Mouse (Mus musculus): ENCODE measurements around the gene Wsb2. TPM values are rescaled to one million over a fixed set of nuclear protein-coding genes. Genes with fewer than 3 reads are reported as not detected.
A peak's percentile ranks its signal among the peaks of the same experiment; 100 is the strongest.

The Wsb2 gene
- polyA plus RNA-seq, 1 experiment from 2014 or later: 92.6 TPM

DNA sequence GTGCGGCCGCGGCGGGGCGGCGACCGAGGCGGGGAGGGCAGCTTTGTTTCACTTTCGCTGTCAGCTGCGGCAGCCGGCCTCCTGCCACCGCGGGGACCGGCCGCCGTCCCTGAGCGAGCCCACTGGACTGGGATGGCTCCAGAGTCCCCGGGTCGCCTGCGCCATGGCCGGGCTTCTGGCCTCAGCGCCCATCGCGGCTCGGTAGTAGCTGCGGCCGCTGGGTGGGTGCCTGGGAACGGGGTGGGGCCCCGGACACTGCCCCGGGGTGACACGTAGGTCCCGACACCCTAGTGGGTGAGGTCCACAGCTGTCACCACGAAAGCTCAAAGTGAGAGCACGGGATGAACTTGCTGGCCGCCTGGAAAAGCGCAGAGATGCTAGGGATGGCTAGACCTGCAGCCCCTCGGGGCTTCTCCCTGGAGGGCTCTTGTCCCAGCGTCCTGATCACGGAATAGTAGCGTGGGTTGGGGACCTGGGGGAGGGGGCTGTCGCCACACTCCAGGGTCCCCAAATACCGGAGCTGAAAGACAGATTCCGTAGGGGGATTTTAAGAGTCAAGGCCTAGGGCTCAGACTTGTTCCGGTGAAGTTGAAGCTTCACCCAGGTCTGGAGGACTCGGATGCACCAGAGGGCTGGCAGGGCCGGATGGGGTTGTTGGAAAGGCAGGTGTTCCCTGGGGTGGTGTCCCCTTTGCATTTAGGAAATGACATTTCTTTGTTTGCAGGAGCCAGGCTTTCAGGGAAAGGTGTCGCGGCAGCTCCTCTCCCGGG, 559 bp downstream of the Wsb2 start:
- Histone ChIP-seq H3K9me3 (ENCODE audit: control insufficient read depth, low read length) (no peaks in the 10 kb centered on the region), H3K27me3 (ENCODE audit: control insufficient read depth, insufficient read depth, low read length) (no peaks in the 10 kb centered on the region), H3K4me2 (ENCODE audit: low read length) (peak overlapping the region; percentile 88), H3K27ac (replicated peaks in 1 of 2; ENCODE audit: control insufficient read depth in 1 of 2, insufficient read depth in 1 of 2, low read depth in 2 of 2, low read length in 2 of 2) (peak overlapping the region; percentile 91 to 97), H3K9ac (ENCODE audit: low read length) (peak overlapping the region; percentile 97), H3K4me1 (ENCODE audit: control insufficient read depth in 2 of 2, insufficient read depth in 2 of 2, low read length in 2 of 2) (peaks cover 30 to 55% of the 10 kb centered on the region in 2 experiments), H3K4me3 (ENCODE audit: control insufficient read depth in 1 of 2, insufficient read depth in 1 of 2, low read depth in 1 of 2, low read length in 2 of 2) (peak overlapping the region; percentile 94 to 97), H3K36me3 (ENCODE audit: control insufficient read depth, insufficient read depth, low read length) (peaks cover 13% of the 10 kb centered on the region)
- ATAC-seq (ENCODE audit: insufficient number of reproducible peaks, insufficient read depth, low FRiP score, low read depth): peak; percentile 19
- under 1% methylated on average over 49 of the region's 49 CpGs for WGBS

DNA sequence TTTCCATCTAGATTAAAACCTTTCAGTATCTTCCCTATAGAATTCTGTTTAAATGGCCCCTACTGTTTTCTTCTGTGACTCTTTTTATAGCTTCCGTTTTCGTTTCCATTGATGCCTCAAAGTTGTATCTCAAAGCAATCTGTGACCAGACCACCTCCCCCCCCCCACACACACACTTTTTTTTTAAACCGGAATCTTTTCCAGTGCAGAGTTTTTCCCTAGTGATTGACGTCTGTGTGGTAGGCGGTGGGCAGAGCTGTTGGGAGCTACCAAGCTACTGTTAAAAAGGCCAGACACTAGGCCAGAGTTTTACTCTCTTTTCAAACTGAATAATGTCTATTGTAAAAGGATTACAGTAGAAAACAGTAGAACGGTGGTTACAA, 1.1 kb downstream of the Wsb2 start:
- ATAC-seq (ENCODE audit: insufficient number of reproducible peaks, insufficient read depth, low FRiP score, low read depth): no peak
- peak overlapping the region; percentile 91 to 97 for H3K27ac ChIP-seq (replicated peaks in 1 of 2; ENCODE audit: control insufficient read depth in 1 of 2, insufficient read depth in 1 of 2, low read depth in 2 of 2, low read length in 2 of 2)
- H3K4me3 ChIP-seq (ENCODE audit: control insufficient read depth in 1 of 2, insufficient read depth in 1 of 2, low read depth in 1 of 2, low read length in 2 of 2): peak overlapping the region; percentile 94 to 97
- peak overlapping the region; percentile 88 for H3K4me2 ChIP-seq (ENCODE audit: low read length)
- H3K27me3 ChIP-seq (ENCODE audit: control insufficient read depth, insufficient read depth, low read length): no peaks in the 10 kb centered on the region
- H3K4me1 ChIP-seq (ENCODE audit: control insufficient read depth in 2 of 2, insufficient read depth in 2 of 2, low read length in 2 of 2): peaks cover 36 to 61% of the 10 kb centered on the region in 2 experiments
- H3K9me3 ChIP-seq (ENCODE audit: control insufficient read depth, low read length): no peaks in the 10 kb centered on the region
- 6% methylated on average over 6 of the region's 6 CpGs for WGBS
- H3K9ac ChIP-seq (ENCODE audit: low read length): peak overlapping the region; percentile 97
- H3K36me3 ChIP-seq (ENCODE audit: control insufficient read depth, insufficient read depth, low read length): peaks cover 10% of the 10 kb centered on the region

DNA sequence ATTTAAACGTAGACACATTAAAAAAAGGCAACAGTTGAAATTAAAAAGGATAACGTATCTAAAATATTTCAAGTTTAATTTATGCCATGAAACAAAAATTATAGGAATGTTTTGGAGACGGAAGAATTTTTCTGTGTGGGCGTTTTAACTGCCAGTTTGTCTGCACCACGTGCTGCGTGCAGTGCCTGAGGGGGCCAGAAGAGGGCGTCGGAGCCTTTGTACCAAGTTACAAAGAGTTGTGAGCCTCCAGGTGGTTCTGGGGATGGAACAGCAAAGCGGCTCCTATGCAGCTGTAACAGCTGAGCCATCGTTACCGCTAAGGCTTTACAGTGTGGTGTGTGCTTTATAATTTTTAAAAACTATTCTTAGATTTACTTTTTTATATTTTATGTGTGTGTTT, 1.6 kb downstream of the Wsb2 start:
- 0 out of 4 replicates have a peak overlapping the region, but pooled peaks of 1 of the 2 experiments have one; percentile 90 for H3K27ac ChIP-seq (replicated peaks in 1 of 2; ENCODE audit: control insufficient read depth in 1 of 2, insufficient read depth in 1 of 2, low read depth in 2 of 2, low read length in 2 of 2)
- no peaks in the 10 kb centered on the region for H3K27me3 ChIP-seq (ENCODE audit: control insufficient read depth, insufficient read depth, low read length)
- ATAC-seq (ENCODE audit: insufficient number of reproducible peaks, insufficient read depth, low FRiP score, low read depth): no peak
- peak overlapping the region; percentile 88 for H3K4me2 ChIP-seq (ENCODE audit: low read length)
- peaks cover 41 to 66% of the 10 kb centered on the region in 2 experiments for H3K4me1 ChIP-seq (ENCODE audit: control insufficient read depth in 2 of 2, insufficient read depth in 2 of 2, low read length in 2 of 2)
- WGBS: 43% methylated on average over 11 of the region's 11 CpGs
- no peaks in the 10 kb centered on the region for H3K9me3 ChIP-seq (ENCODE audit: control insufficient read depth, low read length)
- no peak overlapping the region for H3K9ac ChIP-seq (ENCODE audit: low read length)
- peaks cover 12% of the 10 kb centered on the region for H3K36me3 ChIP-seq (ENCODE audit: control insufficient read depth, insufficient read depth, low read length)
- H3K4me3 ChIP-seq (ENCODE audit: control insufficient read depth in 1 of 2, insufficient read depth in 1 of 2, low read depth in 1 of 2, low read length in 2 of 2): peak overlapping the region in 1 of 2 experiments; percentile 97; a peak in 1 of 4 replicates

DNA sequence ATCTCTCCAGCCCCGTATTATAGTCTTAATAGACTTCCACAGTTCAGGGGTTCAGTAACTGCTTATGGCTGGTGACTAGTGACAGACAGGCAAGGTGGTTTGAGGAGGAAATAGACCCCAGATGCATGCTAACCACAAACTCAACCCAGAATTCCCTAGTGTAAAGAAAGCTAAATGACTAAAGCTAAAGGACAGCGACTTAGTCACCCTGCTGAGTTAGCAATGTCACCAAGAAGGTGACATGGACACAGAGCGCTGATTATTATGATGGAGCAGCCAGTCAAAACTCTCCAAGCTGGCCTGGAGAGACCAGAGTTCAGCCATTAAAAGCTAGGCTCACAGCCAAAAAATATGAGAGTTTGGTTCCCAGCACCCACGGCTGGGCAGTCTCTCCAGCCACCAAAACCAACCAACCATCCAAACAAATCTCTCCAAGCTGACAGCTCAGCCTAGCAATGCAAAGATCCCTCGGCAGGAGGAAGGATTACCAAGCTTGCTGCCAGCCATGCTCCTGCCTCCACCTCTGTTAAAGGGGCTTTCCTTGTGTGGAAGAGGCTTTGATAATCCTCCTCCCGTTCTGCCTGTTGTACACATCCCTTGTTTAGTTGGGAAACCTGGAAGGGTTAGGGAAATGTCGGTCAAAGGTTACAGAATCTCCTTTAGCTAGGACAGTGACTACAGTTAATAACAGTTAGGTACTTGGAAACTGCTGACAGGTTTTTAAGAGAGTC, 2.6 kb downstream of the Wsb2 start:
- peaks cover 21% of the 10 kb centered on the region for H3K36me3 ChIP-seq (ENCODE audit: control insufficient read depth, insufficient read depth, low read length)
- H3K4me2 ChIP-seq (ENCODE audit: low read length): peak overlapping the region; percentile 54
- peaks cover 42 to 67% of the 10 kb centered on the region in 2 experiments for H3K4me1 ChIP-seq (ENCODE audit: control insufficient read depth in 2 of 2, insufficient read depth in 2 of 2, low read length in 2 of 2)
- no peak overlapping the region; the same call in 1 of the 2 replicates for H3K9ac ChIP-seq (ENCODE audit: low read length)
- ATAC-seq (ENCODE audit: insufficient number of reproducible peaks, insufficient read depth, low FRiP score, low read depth): no peak
- H3K27ac ChIP-seq (replicated peaks in 1 of 2; ENCODE audit: control insufficient read depth in 1 of 2, insufficient read depth in 1 of 2, low read depth in 2 of 2, low read length in 2 of 2): peak overlapping the region; percentile 46 to 90; a peak in 3 of 4 replicates
- no peaks in the 10 kb centered on the region for H3K9me3 ChIP-seq (ENCODE audit: control insufficient read depth, low read length)
- 27% methylated on average over 7 of the region's 7 CpGs for WGBS
- H3K27me3 ChIP-seq (ENCODE audit: control insufficient read depth, insufficient read depth, low read length): no peaks in the 10 kb centered on the region
- H3K4me3 ChIP-seq (ENCODE audit: control insufficient read depth in 1 of 2, insufficient read depth in 1 of 2, low read depth in 1 of 2, low read length in 2 of 2): no peak overlapping the region

DNA sequence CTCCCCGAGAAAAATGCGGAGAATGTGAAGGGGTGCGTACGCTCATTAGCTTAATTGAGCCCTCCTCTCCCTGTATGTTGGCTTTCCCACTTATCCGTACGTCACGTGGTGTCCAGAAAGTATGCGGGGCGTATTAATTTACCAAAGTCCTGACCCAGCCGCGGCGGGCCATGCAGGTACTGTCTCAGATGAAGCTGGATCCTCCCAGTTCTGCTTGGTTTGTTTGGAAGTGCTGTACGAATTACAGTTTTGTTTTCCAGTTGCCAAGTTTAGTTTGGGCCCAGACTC, 3.1 kb downstream of the Wsb2 start:
- Histone ChIP-seq H3K4me1 (ENCODE audit: control insufficient read depth in 2 of 2, insufficient read depth in 2 of 2, low read length in 2 of 2) (peaks cover 42 to 66% of the 10 kb centered on the region in 2 experiments), H3K27ac (replicated peaks in 1 of 2; ENCODE audit: control insufficient read depth in 1 of 2, insufficient read depth in 1 of 2, low read depth in 2 of 2, low read length in 2 of 2) (peak overlapping the region; percentile 46 to 90), H3K36me3 (ENCODE audit: control insufficient read depth, insufficient read depth, low read length) (peaks cover 23% of the 10 kb centered on the region), H3K4me3 (ENCODE audit: control insufficient read depth in 1 of 2, insufficient read depth in 1 of 2, low read depth in 1 of 2, low read length in 2 of 2) (no peak overlapping the region), H3K9ac (ENCODE audit: low read length) (no peak overlapping the region; the same call in 1 of the 2 replicates), H3K4me2 (ENCODE audit: low read length) (peak overlapping the region; percentile 54), H3K9me3 (ENCODE audit: control insufficient read depth, low read length) (no peaks in the 10 kb centered on the region), H3K27me3 (ENCODE audit: control insufficient read depth, insufficient read depth, low read length) (no peaks in the 10 kb centered on the region)
- no peak for ATAC-seq (ENCODE audit: insufficient number of reproducible peaks, insufficient read depth, low FRiP score, low read depth)
- WGBS: 48% methylated on average over 13 of the region's 13 CpGs

DNA sequence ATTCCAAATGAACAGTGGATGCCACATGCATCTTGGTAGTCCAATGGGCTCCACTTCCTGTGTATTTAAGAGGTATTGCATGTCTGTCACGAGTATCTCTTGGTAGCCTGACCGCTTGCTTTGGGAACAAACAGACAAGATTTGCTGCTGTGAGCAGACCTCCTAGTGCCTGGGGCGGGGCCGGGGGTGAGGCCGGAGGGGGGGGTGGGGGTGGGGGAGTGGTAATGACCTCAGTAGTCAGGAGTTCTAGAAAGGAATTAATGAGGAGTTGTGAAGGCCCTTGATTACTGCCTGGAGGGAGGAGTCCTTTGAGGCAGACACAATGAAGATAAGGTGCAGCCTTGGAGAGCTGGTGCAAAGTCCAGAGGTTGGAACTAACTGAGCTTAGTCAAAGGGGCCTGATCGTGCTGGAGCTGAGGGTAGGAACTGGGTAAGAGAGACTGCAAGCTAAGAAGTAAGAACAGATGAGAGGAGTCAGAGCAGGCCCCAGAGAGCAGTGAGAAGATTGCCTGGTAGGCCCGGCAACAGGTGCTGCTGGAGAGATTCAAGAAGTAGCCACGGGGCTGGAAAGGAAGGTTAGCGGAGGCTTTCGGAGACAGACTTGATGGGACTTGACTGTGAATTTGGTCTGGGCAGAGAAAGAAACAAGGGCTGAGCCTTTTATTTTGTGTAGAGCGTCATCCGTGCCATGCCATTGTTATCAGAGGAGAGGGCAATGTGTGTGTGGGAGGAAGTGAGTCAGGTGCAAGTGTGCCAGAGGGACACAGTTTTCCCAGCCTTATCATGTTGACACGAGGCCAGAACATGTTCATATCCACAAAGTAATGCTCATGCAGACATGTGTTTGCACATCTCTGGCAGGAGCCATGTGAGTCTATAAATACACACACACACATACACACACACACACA, 3.8 kb downstream of the Wsb2 start:
- Histone ChIP-seq H3K9me3 (ENCODE audit: control insufficient read depth, low read length) (no peaks in the 10 kb centered on the region), H3K36me3 (ENCODE audit: control insufficient read depth, insufficient read depth, low read length) (peaks cover 30% of the 10 kb centered on the region), H3K4me1 (ENCODE audit: control insufficient read depth in 2 of 2, insufficient read depth in 2 of 2, low read length in 2 of 2) (peaks cover 40 to 59% of the 10 kb centered on the region in 2 experiments), H3K4me2 (ENCODE audit: low read length) (peak overlapping the region; percentile 54), H3K27ac (replicated peaks in 1 of 2; ENCODE audit: control insufficient read depth in 1 of 2, insufficient read depth in 1 of 2, low read depth in 2 of 2, low read length in 2 of 2) (peak overlapping the region; percentile 70 to 90), H3K27me3 (ENCODE audit: control insufficient read depth, insufficient read depth, low read length) (no peaks in the 10 kb centered on the region), H3K4me3 (ENCODE audit: control insufficient read depth in 1 of 2, insufficient read depth in 1 of 2, low read depth in 1 of 2, low read length in 2 of 2) (no peak overlapping the region), H3K9ac (ENCODE audit: low read length) (peak overlapping the region; percentile 30; the same call in 1 of the 2 replicates)
- ATAC-seq (ENCODE audit: insufficient number of reproducible peaks, insufficient read depth, low FRiP score, low read depth): no peak
- 15% methylated on average over 13 of the region's 13 CpGs for WGBS

DNA sequence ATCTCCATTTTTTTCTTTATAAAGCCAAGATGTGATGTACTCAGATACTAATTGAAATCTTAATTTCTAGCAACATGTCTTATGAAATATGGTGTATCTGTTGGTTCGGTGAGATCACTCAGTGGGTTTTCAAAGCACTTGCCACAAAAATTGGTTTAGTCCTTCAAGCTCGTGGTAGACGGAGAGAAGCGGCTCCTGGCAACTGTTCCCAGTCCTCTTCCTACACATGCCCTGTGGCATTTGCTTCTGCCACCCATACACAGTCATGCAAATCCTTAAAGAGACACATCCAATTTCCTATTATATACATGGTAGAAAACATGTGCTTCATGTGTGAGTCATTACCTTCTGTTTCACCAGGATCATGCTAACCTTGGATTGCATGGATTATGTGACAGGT, 4.5 kb downstream of the Wsb2 start:
- Histone ChIP-seq H3K27me3 (ENCODE audit: control insufficient read depth, insufficient read depth, low read length) (no peaks in the 10 kb centered on the region), H3K4me2 (ENCODE audit: low read length) (no peak overlapping the region), H3K27ac (replicated peaks in 1 of 2; ENCODE audit: control insufficient read depth in 1 of 2, insufficient read depth in 1 of 2, low read depth in 2 of 2, low read length in 2 of 2) (peak overlapping the region in 1 of 2 experiments; percentile 90; a peak in 3 of 4 replicates), H3K9me3 (ENCODE audit: control insufficient read depth, low read length) (no peaks in the 10 kb centered on the region), H3K9ac (ENCODE audit: low read length) (no peak overlapping the region), H3K4me1 (ENCODE audit: control insufficient read depth in 2 of 2, insufficient read depth in 2 of 2, low read length in 2 of 2) (peaks cover 33 to 52% of the 10 kb centered on the region in 2 experiments), H3K4me3 (ENCODE audit: control insufficient read depth in 1 of 2, insufficient read depth in 1 of 2, low read depth in 1 of 2, low read length in 2 of 2) (no peak overlapping the region), H3K36me3 (ENCODE audit: control insufficient read depth, insufficient read depth, low read length) (peaks cover 37% of the 10 kb centered on the region)
- no peak for ATAC-seq (ENCODE audit: insufficient number of reproducible peaks, insufficient read depth, low FRiP score, low read depth)
- WGBS: 75% methylated on average over 4 of the region's 4 CpGs
